Mouse (Mus musculus) lung, postnatal 0 days (tissue): ENCODE data around the gene Zcchc14. TPM values are rescaled to one million over a fixed set of nuclear protein-coding genes. Genes with fewer than 3 reads are reported as not detected.
A peak's percentile ranks its signal among the peaks of the same experiment; 100 is the strongest.

Experiments used
- ATAC-seq: fragments of 200-750 bp; cut with Nextera tagmentation; 2 replicates; pipeline ENCODE4 v1.8.0; 2017; ENCODE audit warnings: moderate library complexity
- DNase-seq: peaks from one replicate; pipeline ENCODE4 v3.0.0-alpha.2; 2016; ENCODE audit warnings: low spot score
- H3K27ac ChIP-seq: fragments of 300-500 bp; sonication (generic); 2 replicates; pipeline ENCODE4 v1.5.1; 2014; ENCODE audit warnings: antibody characterized with exemption, mild to moderate bottlenecking, low read length, mixed read lengths
- H3K27me3 ChIP-seq: fragments of 300-500 bp; sonication (generic); replicated peaks from 2 replicates; pipeline ENCODE4 v1.6.1; 2014; ENCODE audit warnings: low read length, mixed read lengths; ENCODE audit not compliant: insufficient read depth
- H3K36me3 ChIP-seq: fragments of 300-500 bp; sonication (generic); 2 replicates; pipeline ENCODE4 v1.6.1; 2014; ENCODE audit warnings: low read length, mixed read lengths; ENCODE audit not compliant: insufficient read depth
- H3K4me1 ChIP-seq: fragments of 300-500 bp; sonication (generic); 2 replicates; pipeline ENCODE4 v1.6.1; 2014; ENCODE audit warnings: antibody characterized with exemption, low read depth, low read length, mixed read lengths; ENCODE audit not compliant: insufficient read depth
- H3K4me2 ChIP-seq: fragments of 300-500 bp; sonication (generic); replicated peaks from 2 replicates; pipeline ENCODE4 v1.6.1; 2014; ENCODE audit warnings: low read depth, mild to moderate bottlenecking, low read length, moderate library complexity, mixed read lengths
- H3K4me3 ChIP-seq: fragments of 300-500 bp; sonication (generic); 2 replicates; pipeline ENCODE4 v1.5.1; 2014; ENCODE audit warnings: low read depth, low read length
- H3K9ac ChIP-seq: fragments of 300-500 bp; sonication (generic); replicated peaks from 2 replicates; pipeline ENCODE4 v1.6.1; 2014; ENCODE audit warnings: low read depth, mild to moderate bottlenecking
- H3K9me3 ChIP-seq: fragments of 300-500 bp; sonication (generic); 2 replicates; pipeline ENCODE4 v1.6.1; 2016; ENCODE audit warnings: low read length, mixed read lengths
- CTCF ChIP-seq: IDR thresholded peaks from 2 replicates; pipeline ENCODE4 v1.5.1; 2016; ENCODE audit warnings: antibody characterized with exemption, mild to moderate bottlenecking
- EP300 ChIP-seq: IDR thresholded peaks from 2 replicates; pipeline ENCODE4 v1.6.1; 2016; ENCODE audit warnings: antibody characterized with exemption, mild to moderate bottlenecking, control low read depth
- WGBS: fragments of 180-500 bp; shearing (Covaris S2); extraction: QIAGEN DNeasy Blood & Tissue Kit; methylation state at CpG from one replicate; pipeline ENCODE4 v1.1.7; 2014; 5-methylcytosine and 5-hydroxymethylcytosine counted together
- polyA plus RNA-seq: library from polyadenylated mRNA; unstranded; fragments of >200 nt; fragmentation: Nextera tagmentation; extraction: Ambion mirVana; gene quantifications from 2 replicates; pipeline ENCODE4 v1.2.1, GENCODE M21; 2015

Zcchc14 gene
- polyA plus RNA-seq, 1 experiment from 2014 or later, result 11.1 TPM

GRCm38 (mm10) chr8:121642804-121643203, 9.9 kb downstream of the Zcchc14 start:
- ATAC-seq (0 out of 2 replicates have a peak, but pooled peaks have one; percentile 8), DNase-seq (no peak)
- Histone ChIP-seq H3K4me2 (no peak overlapping the region), H3K4me1 (peaks cover 9% of the 10 kb centered on the region; the same call in 1 of the 2 replicates), H3K9me3 (no peaks in the 10 kb centered on the region), H3K4me3 (no peak overlapping the region), H3K36me3 (no peaks in the 10 kb centered on the region), H3K9ac (no peak overlapping the region), H3K27ac (no peak overlapping the region), H3K27me3 (no peaks in the 10 kb centered on the region)
- WGBS, result 55% methylated on average over 3 of the region's 3 CpGs
- TF ChIP-seq CTCF (no peak), EP300 (no peak)

GRCm38 (mm10) chr8:121636180-121636579, 16.5 kb downstream of the Zcchc14 start:
- TF ChIP-seq EP300 (no peak), CTCF (no peak)
- ATAC-seq (no peak), DNase-seq (no peak)
- Histone ChIP-seq H3K4me3 (no peak overlapping the region), H3K36me3 (no peaks in the 10 kb centered on the region), H3K27me3 (no peaks in the 10 kb centered on the region), H3K4me1 (peaks cover 21% of the 10 kb centered on the region; the same call in 1 of the 2 replicates), H3K9ac (no peak overlapping the region), H3K4me2 (no peak overlapping the region), H3K9me3 (no peaks in the 10 kb centered on the region), H3K27ac (peak overlapping the region; percentile 73)
- 68% methylated on average over 8 of the region's 8 CpGs for WGBS

GRCm38 (mm10) chr8:121635534-121635933, 17.2 kb downstream of the Zcchc14 start:
- no peaks in the 10 kb centered on the region for H3K36me3 ChIP-seq
- DNase-seq (peak; percentile 83), ATAC-seq (peak; percentile 73)
- TF ChIP-seq EP300, result no peak
- peak; percentile 56 for TF ChIP-seq CTCF
- H3K9ac ChIP-seq, result no peak overlapping the region
- no peak overlapping the region for H3K4me2 ChIP-seq
- peak overlapping the region; percentile 73 for H3K27ac ChIP-seq
- H3K27me3 ChIP-seq, result no peaks in the 10 kb centered on the region
- H3K4me3 ChIP-seq, result no peak overlapping the region
- 25% methylated on average over 6 of the region's 6 CpGs for WGBS
- peaks cover 21% of the 10 kb centered on the region; the same call in 1 of the 2 replicates for H3K4me1 ChIP-seq
- no peaks in the 10 kb centered on the region for H3K9me3 ChIP-seq

- H3K27me3 ChIP-seq, result no peaks in the 10 kb centered on the region
- DNase-seq (no peak), ATAC-seq (no peak)
- H3K9me3 ChIP-seq, result no peaks in the 10 kb centered on the region
- H3K36me3 ChIP-seq, result 0 out of 2 replicates have a peak, but pooled peaks cover 8% of the 10 kb centered on the region
- 65% methylated on average over 5 of the region's 5 CpGs for WGBS
- H3K4me2 ChIP-seq, result no peak overlapping the region
- TF ChIP-seq CTCF (no peak), EP300 (no peak)
- peaks cover 21% of the 10 kb centered on the region; the same call in 1 of the 2 replicates for H3K4me1 ChIP-seq
- H3K9ac ChIP-seq, result no peak overlapping the region
- no peak overlapping the region for H3K4me3 ChIP-seq
- peak overlapping the region; percentile 57; the same call in 1 of the 2 replicates for H3K27ac ChIP-seq
These were observed 20.3 kb downstream of the Zcchc14 start for GRCm38 (mm10) chr8:121632401-121632800.

- Histone ChIP-seq H3K27me3 (no peaks in the 10 kb centered on the region), H3K9ac (no peak overlapping the region), H3K36me3 (0 out of 2 replicates have a peak, but pooled peaks cover 8% of the 10 kb centered on the region), H3K4me2 (no peak overlapping the region), H3K9me3 (no peaks in the 10 kb centered on the region), H3K4me1 (peaks cover 21% of the 10 kb centered on the region; the same call in 1 of the 2 replicates), H3K4me3 (no peak overlapping the region), H3K27ac (peak overlapping the region; percentile 57)
- ATAC-seq (peak; percentile 81), DNase-seq (peak; percentile 62)
- no peak for TF ChIP-seq EP300
- peak; percentile 54 for TF ChIP-seq CTCF
- 37% methylated on average over 7 of the region's 7 CpGs for WGBS
These were observed 21.0 kb downstream of the Zcchc14 start for GRCm38 (mm10) chr8:121631645-121632071.

- Histone ChIP-seq H3K4me2 (no peak overlapping the region), H3K9ac (no peak overlapping the region), H3K36me3 (0 out of 2 replicates have a peak, but pooled peaks cover 8% of the 10 kb centered on the region), H3K4me1 (peaks cover 14% of the 10 kb centered on the region; the same call in 1 of the 2 replicates), H3K27ac (no peak overlapping the region), H3K9me3 (no peaks in the 10 kb centered on the region), H3K4me3 (no peak overlapping the region), H3K27me3 (no peaks in the 10 kb centered on the region)
- no peak for TF ChIP-seq EP300
- TF ChIP-seq CTCF, result no peak
- ATAC-seq, result no peak
- 74% methylated on average over 4 of the region's 4 CpGs for WGBS
- no peak for DNase-seq
These were observed 24.0 kb downstream of the Zcchc14 start for GRCm38 (mm10) chr8:121628681-121629080.
